Mouse (Mus musculus): ENCODE results near the gene Pgpep1l. TPM values are rescaled to one million over a fixed set of nuclear protein-coding genes. Genes with fewer than 3 reads are reported as not detected.
"Not testable (repeated sequence)": the region's sequence is repeated elsewhere in the genome, so short reads cannot be mapped to it uniquely, and the experiment has no call there.

Gene Pgpep1l
- polyA plus RNA-seq, 1 experiment, result not detected

DNA sequence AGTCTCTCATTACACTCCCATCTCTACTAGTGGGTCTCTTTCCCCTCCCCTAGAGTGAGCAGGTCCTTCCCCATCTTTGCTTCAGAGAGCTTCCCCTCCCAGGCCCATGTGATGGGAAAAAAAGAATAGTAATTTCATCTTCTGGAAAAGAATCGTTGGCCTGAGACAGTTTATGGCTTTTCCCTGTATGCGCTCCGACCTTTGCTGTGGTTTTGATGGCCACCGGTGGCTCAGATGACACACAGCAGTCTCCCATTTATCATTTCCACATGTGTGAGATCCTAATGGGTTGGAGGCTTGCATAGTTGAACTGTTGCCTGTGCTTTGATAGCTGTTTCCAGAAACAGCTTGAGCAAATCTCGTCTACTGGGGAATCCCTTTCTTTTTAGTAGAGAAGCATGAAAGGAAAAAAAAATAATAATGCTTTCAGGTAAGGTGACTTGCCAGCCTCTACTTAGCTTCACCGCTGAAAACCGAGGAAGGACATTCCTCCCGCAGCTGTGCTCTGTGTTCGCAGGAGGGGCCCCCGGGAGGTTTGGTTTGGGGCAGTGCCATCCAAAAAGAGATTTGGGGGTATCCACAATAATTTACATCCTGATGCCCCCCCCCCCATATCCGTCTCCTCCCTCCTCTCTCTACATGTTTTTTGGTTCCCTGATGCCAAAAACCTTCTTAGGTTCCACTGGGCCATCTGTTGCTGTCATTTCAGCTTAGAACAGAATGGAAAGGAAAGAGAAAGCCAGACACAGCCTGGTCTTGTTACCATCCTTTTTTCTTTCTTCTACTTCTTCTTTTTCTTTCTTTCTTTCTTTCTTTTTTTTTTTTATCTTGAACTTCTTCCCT is 13.2 kb upstream of the Pgpep1l start:
- Histone ChIP-seq H3K4me3 (ENCODE audit: insufficient read depth, poor library complexity, severe bottlenecking) (no peak overlapping the region), H3ac (ENCODE audit: control insufficient read depth, insufficient read length, low read depth) (no peak overlapping the region), H3K36me3 (ENCODE audit: control insufficient read depth, insufficient read depth) (no peaks in the 10 kb centered on the region), H3K27me3 (ENCODE audit: control insufficient read depth, insufficient read depth, insufficient read length) (no peaks in the 10 kb centered on the region), H3K79me3 (ENCODE audit: low read depth) (no peaks in the 10 kb centered on the region), H3K79me2 (ENCODE audit: control insufficient read depth, insufficient read depth) (no peaks in the 10 kb centered on the region)
- TF ChIP-seq MYOD1 (IDR thresholded peaks at IDR 0.05; ENCODE audit: control insufficient read depth, insufficient read length, low read depth) (peak; percentile 68), FOSL1 (IDR thresholded peaks at IDR 0.05; ENCODE audit: insufficient read depth, low read length, poor library complexity, severe bottlenecking) (no peak), CEBPB (IDR thresholded peaks at IDR 0.05; ENCODE audit: low read depth) (no peak), CTCF (IDR thresholded peaks at IDR 0.05; ENCODE audit: control insufficient read depth, insufficient read depth, insufficient read length) (no peak), USF1 (IDR thresholded peaks at IDR 0.05; ENCODE audit: low read depth) (no peak)

DNA sequence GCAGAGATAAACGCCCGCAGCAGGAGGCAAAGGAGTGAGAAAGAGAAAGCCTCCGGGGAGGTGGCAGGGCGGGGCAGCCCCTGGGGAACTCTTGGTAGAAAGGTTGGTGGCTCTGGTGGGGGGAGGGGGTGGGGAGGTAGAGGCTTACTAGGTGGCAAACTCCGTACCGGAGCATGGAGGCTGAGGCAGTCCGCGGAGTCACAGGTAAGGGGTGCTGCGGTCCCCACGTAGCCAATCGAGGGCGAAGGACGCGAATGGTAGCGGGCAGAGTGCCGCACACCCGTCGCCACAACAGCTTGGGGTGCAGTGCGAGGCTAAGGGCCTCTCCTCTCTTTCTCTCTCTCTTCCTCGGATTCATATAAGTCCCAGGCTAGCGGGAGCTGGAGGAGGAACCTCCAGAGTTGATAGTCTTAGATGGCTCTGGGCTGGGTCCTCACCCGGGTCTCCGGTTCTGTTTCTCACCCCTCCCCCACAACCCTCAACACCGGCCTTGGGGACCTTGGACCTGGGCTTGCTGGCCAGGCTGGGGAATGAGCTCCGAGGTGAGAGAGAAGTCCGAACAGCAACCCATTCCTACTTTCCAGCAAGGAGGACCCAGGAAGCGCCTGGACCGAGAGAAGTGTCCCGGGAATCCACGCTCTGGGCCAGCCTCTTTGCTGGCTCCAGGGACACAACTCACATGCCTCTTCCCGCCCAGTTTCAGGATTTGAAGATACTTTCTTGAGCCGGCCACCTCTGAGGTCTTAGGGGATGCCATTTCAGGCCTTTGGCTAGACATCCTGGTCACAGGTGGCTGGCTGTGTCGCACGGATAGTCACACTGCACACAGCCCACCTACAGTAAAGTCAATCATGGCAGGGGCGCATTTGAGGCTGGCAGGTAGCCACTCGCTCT is 12.1 kb upstream of the Pgpep1l start:
- TF ChIP-seq FOSL1 (IDR thresholded peaks at IDR 0.05; ENCODE audit: insufficient read depth, low read length, poor library complexity, severe bottlenecking) (no peak), MYOG (IDR thresholded peaks at IDR 0.05; ENCODE audit: control insufficient read depth, extremely low read depth, insufficient read length) (no peak), MYOD1 (IDR thresholded peaks at IDR 0.05; ENCODE audit: control insufficient read depth, insufficient read length, low read depth) (no peak), MAX (IDR thresholded peaks at IDR 0.05) (no peak), CEBPB (IDR thresholded peaks at IDR 0.05; ENCODE audit: low read depth) (no peak), USF1 (IDR thresholded peaks at IDR 0.05; ENCODE audit: low read depth) (no peak), CTCF (IDR thresholded peaks at IDR 0.05; ENCODE audit: control insufficient read depth, insufficient read depth, insufficient read length) (no peak)
- H3K4me3 ChIP-seq (ENCODE audit: insufficient read depth, poor library complexity, severe bottlenecking), result no peak overlapping the region
- H3ac ChIP-seq (ENCODE audit: control insufficient read depth, insufficient read length, low read depth), result no peak overlapping the region
- no peaks in the 10 kb centered on the region for H3K36me3 ChIP-seq (ENCODE audit: control insufficient read depth, insufficient read depth)
- H3K27me3 ChIP-seq (ENCODE audit: control insufficient read depth, insufficient read depth, insufficient read length), result no peaks in the 10 kb centered on the region
- no peaks in the 10 kb centered on the region for H3K79me2 ChIP-seq (ENCODE audit: control insufficient read depth, insufficient read depth)
- H3K79me3 ChIP-seq (ENCODE audit: low read depth), result no peaks in the 10 kb centered on the region

- H3ac ChIP-seq (ENCODE audit: control insufficient read depth, insufficient read length, low read depth); H3K79me2 ChIP-seq (ENCODE audit: control insufficient read depth, insufficient read depth); H3K27me3 ChIP-seq (ENCODE audit: control insufficient read depth, insufficient read depth, insufficient read length); H3K79me3 ChIP-seq (ENCODE audit: low read depth); H3K36me3 ChIP-seq (ENCODE audit: control insufficient read depth, insufficient read depth); H3K4me3 ChIP-seq (ENCODE audit: insufficient read depth, poor library complexity, severe bottlenecking): not testable (repeated sequence)
These were observed 11.4 kb upstream of the Pgpep1l start for GRCm38 (mm10) chr7:68275445-68275837.

DNA sequence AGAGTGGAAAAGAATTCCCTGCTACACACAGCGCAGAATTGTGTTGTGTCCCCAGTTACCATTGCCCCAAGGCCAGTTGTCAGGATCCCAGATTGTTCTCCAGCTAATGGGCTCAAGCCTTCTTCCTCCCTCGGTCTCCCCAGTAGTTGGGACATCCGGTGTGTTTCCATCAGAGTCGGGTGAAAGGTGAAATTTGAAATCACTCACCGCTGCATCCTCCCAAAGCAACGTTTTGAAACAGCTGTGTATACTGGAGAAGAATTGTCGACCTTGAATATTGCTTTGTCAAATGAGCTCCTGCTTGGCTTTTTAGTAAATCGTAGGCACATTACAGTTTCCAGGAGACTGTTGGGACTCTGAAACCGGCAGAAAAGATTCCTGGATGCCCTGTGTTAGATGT is 10.9 kb upstream of the Pgpep1l start:
- TF ChIP-seq USF1 (IDR thresholded peaks at IDR 0.05; ENCODE audit: low read depth), result no peak
- no peak for TF ChIP-seq MAX (IDR thresholded peaks at IDR 0.05)
- no peak for TF ChIP-seq FOSL1 (IDR thresholded peaks at IDR 0.05; ENCODE audit: insufficient read depth, low read length, poor library complexity, severe bottlenecking)
- no peak for TF ChIP-seq CEBPB (IDR thresholded peaks at IDR 0.05; ENCODE audit: low read depth)
- TF ChIP-seq CTCF (IDR thresholded peaks at IDR 0.05; ENCODE audit: control insufficient read depth, insufficient read depth, insufficient read length), result no peak
- TF ChIP-seq MYOG (IDR thresholded peaks at IDR 0.05; ENCODE audit: control insufficient read depth, extremely low read depth, insufficient read length), result no peak
- no peak for TF ChIP-seq MYOD1 (IDR thresholded peaks at IDR 0.05; ENCODE audit: control insufficient read depth, insufficient read length, low read depth)
- H3K36me3 ChIP-seq (ENCODE audit: control insufficient read depth, insufficient read depth), result no peaks in the 10 kb centered on the region
- no peaks in the 10 kb centered on the region for H3K79me2 ChIP-seq (ENCODE audit: control insufficient read depth, insufficient read depth)
- H3K4me3 ChIP-seq (ENCODE audit: insufficient read depth, poor library complexity, severe bottlenecking), result no peak overlapping the region
- no peak overlapping the region for H3ac ChIP-seq (ENCODE audit: control insufficient read depth, insufficient read length, low read depth)
- no peaks in the 10 kb centered on the region for H3K27me3 ChIP-seq (ENCODE audit: control insufficient read depth, insufficient read depth, insufficient read length)
- no peaks in the 10 kb centered on the region for H3K79me3 ChIP-seq (ENCODE audit: low read depth)

GRCm38 (mm10) chr7:68274218-68274617 is 10.2 kb upstream of the Pgpep1l start:
- Histone ChIP-seq H3K4me3 (ENCODE audit: insufficient read depth, poor library complexity, severe bottlenecking) (no peak overlapping the region), H3K36me3 (ENCODE audit: control insufficient read depth, insufficient read depth) (no peaks in the 10 kb centered on the region), H3ac (ENCODE audit: control insufficient read depth, insufficient read length, low read depth) (no peak overlapping the region), H3K79me3 (ENCODE audit: low read depth) (no peaks in the 10 kb centered on the region), H3K79me2 (ENCODE audit: control insufficient read depth, insufficient read depth) (no peaks in the 10 kb centered on the region), H3K27me3 (ENCODE audit: control insufficient read depth, insufficient read depth, insufficient read length) (no peaks in the 10 kb centered on the region)
- TF ChIP-seq CTCF (IDR thresholded peaks at IDR 0.05; ENCODE audit: control insufficient read depth, insufficient read depth, insufficient read length) (no peak), MYOD1 (IDR thresholded peaks at IDR 0.05; ENCODE audit: control insufficient read depth, insufficient read length, low read depth) (no peak), USF1 (IDR thresholded peaks at IDR 0.05; ENCODE audit: low read depth) (no peak), MYOG (IDR thresholded peaks at IDR 0.05; ENCODE audit: control insufficient read depth, extremely low read depth, insufficient read length) (no peak), FOSL1 (IDR thresholded peaks at IDR 0.05; ENCODE audit: insufficient read depth, low read length, poor library complexity, severe bottlenecking) (no peak), CEBPB (IDR thresholded peaks at IDR 0.05; ENCODE audit: low read depth) (no peak), MAX (IDR thresholded peaks at IDR 0.05) (no peak)
